Mouse (Mus musculus): ENCODE results near the gene Hprt.

Hprt gene

DNA sequence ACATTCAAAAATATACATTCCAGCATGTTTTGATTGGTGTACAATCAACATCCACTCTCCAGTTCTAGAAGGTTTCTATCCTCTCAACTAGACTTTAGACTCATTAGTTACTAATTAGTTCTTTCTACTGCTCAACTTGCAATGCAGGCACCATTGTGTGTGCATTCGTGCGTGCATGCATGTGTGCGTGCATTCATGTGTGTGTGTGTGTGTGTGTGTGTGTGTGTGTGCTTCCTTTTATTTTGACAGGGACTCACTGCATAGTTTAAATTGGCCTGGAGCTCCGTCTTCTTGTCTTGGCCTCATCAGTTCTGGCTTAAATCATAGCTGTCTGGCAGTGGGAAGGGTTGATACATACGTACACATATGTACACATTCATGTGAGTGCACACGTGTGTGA is 53.1 kb downstream of the Hprt start:
- DNase-seq (ENCODE audit: low spot score in 2 of 2): no peak

DNA sequence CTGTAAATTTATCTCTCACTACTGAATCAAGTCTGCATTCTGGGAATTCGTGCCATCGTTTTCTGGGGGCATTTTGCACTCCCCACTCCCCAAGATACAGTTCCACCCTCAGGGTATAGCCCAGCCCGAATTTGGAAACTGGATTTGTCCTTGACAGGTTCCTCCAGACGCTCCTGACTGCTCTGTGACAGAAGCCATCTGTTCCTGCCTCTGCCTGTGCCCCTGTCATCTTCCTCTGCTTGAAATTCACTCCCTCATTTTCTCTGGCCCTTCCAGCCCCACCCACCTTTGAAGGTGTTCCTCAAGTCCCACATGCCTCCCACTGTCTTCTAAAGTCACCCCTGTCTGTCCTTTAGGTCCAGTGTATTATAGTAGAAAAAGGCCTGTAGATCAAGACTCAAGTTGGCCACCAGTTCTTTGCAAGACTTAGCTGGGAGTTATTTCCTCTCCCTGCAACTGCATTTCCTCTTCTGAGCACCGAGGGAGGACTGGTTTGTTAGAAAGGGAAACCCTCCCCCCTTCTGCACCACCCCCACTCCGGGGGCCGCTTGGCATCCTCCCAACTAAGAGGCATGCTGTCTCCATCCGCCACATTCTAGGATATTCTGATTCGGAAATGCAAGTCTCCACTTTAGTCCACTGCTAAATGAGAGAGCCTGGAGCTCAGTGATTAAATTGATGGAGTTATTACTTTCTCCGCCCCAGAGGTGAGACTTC is 57.4 kb downstream of the Hprt start:
- no peak for DNase-seq (ENCODE audit: low spot score in 2 of 2)

DNA sequence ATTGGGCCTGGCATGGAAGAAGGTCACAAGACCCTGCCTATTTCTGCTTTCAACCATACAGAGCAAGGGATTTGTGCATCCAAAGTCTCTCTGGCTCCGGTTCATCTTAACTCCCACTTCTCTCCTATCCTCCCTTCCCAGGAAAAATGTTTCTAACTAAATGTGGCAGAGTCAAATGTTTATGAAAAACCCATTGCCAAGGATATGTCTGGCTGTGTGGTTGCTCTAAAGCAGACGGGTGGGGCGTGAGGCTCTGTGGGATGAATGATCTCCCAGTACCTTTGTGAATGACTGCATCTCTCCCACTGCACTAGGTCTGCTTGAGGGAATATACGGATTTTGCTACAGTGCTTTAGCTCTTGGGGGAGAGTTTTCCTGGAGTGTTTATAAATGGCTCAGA is 58.1 kb downstream of the Hprt start:
- no peak for DNase-seq (ENCODE audit: low spot score in 2 of 2)

DNA sequence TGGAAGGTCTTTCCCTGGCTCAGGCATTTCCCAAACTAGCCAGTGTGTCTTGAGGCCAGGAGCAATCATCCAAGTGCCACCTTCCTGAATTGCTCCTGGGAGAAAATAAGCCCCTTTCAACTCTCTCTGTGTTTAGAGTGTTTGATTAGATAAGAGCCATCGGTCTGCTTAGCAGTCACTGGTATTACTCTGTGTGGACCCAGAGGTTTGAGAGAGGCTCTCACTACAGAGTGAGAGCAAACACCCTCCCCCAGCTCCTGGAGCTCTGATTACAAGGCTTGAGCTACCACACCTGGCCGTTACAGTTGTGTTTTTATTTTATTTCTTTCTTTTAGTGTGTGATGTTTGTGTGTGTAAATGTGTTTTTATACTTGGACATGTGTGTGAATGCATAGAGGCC is 59.0 kb downstream of the Hprt start:
- DNase-seq (ENCODE audit: low spot score in 2 of 2): no peak

DNA sequence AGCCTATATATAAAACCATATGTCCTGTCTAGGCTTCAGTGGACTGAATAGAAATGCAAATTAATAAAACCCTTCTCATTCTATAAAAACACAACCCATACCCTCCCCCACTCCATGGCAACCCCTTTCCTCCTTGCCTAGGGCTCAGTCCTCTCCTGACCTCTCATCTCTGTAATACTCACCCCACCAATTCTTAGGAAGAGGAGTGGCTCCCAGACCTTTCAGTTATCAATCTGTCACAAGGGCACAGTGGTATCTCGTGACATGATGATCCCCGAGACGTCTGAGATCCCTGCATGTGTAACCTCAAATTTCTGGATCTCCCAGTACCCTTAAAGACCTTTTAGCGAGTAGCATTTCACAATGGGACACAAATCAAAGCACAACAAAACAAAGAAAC is 61.3 kb downstream of the Hprt start:
- DNase-seq (ENCODE audit: low spot score in 2 of 2): no peak

DNA sequence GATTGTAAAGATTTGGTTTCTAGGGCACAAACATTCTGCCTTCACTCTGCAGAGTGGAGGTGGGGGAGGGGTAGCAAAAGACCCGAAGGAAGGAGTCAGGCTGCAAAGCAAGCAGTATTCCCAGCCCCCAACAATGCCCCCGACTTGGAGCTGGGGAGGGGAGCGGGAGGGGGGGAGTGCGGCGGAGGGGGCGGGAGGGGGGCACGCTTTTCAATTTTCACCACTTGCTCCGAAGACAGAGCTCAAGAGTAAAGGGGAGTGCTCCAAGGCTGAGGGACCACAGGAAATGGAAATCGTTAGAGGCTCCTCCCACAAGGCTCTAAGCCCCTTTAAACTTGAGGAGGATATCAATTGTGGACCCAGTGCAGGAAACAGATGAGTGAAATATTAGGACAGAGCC is 62.4 kb downstream of the Hprt start:
- DNase-seq (ENCODE audit: low spot score in 2 of 2): no peak

DNA sequence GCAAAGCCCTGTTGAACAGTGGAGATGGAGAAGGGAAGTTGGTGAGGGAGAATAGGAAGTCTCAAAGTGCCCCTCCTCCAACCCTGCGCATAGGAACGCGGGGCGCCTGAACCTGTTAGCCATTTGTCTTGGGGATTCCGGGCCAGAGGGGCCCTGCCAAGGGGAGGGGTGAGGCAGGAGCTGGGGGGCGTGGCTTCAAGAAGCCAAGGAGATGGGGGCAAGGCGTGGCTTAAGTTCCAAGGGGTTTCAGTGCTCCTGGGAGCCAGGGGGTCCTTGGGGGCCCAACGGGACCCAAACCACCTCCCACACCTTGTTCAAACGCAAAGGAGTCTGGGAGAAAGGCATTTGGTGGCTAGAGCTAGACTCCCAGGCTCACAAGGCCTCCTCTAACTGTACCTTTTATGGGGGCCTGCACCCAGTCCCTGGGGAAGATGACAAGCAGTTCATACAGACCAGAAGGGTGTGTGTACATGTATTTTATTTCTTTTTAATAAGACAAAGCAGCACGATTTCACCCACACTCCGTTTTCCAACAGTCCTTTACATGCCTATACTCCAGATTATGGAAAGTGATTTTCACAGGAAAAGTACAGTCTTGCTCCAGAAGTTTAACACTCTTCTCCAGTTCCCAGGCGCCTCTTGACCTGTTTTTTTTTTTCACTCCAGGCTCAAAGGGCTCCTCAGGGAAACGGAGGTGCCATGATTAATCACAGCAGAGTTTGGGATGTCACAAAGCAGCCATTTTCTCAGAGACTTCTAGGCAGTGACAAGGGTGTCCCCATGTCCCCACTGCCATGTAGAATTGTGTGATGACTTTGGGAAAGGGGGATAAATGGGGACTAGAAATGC is 64.9 kb downstream of the Hprt start:
- no peak for DNase-seq (ENCODE audit: low spot score in 2 of 2)

DNA sequence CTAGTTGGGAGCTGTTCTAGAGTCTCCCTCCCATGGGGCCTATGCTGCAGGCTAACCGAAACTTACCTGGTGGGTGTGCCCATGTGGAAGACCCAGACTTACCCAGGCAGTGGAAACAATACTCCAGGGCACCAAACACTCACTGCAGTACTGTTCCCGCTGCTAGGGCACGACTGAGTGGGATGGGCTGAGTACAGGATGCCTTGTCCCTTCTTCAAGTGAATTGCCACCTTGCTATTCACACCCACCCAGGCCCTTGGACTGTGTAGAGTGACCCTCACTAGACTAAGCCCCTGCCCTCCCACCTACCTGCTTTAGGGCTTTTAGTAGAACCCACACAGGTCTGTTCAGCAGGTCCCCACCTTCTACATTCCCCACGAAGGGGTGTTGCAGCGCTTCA is 65.9 kb downstream of the Hprt start:
- DNase-seq (ENCODE audit: low spot score in 2 of 2): no peak

DNA sequence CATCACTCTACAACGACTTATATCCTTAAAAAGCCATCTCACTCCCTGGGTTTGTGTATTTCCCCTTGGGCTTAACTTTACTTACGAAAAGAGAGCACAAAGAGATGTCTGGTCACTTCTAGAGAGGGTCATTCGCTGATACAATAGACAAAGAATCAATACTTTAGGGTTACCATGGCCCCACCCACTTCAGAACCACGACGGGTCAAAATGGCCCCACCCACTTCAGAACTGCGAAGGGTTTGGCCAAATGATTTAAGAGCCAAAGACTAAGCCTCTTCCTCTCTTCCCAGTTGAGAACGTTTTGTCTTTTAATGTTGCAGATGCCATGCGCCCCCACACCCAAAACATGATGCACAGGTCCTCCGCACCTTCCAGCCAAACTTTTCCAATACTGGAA is 67.8 kb downstream of the Hprt start:
- DNase-seq (ENCODE audit: low spot score in 2 of 2): no peak

DNA sequence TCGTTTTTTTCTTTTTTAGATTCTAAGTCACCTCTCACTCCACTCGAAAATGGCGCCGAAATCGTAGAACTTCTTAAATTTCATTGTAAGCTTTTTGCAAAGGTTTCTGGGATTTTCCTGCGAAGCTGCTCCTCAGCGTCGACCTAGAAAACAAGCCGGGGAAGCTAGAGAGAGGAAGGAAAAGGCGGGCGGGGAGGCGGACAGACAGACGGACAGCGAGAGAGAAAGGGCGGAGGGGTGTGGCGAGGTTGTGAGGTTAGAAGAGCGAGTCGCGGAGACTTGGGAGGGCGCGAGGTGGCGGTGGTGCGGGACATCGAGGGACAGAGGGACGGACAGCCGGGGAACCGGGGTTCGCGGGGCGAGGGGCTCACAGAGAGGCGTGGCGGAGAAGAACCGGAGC is 68.7 kb downstream of the Hprt start:
- peak in 1 of 2 experiments; percentile 12 for DNase-seq (ENCODE audit: low spot score in 2 of 2)

DNA sequence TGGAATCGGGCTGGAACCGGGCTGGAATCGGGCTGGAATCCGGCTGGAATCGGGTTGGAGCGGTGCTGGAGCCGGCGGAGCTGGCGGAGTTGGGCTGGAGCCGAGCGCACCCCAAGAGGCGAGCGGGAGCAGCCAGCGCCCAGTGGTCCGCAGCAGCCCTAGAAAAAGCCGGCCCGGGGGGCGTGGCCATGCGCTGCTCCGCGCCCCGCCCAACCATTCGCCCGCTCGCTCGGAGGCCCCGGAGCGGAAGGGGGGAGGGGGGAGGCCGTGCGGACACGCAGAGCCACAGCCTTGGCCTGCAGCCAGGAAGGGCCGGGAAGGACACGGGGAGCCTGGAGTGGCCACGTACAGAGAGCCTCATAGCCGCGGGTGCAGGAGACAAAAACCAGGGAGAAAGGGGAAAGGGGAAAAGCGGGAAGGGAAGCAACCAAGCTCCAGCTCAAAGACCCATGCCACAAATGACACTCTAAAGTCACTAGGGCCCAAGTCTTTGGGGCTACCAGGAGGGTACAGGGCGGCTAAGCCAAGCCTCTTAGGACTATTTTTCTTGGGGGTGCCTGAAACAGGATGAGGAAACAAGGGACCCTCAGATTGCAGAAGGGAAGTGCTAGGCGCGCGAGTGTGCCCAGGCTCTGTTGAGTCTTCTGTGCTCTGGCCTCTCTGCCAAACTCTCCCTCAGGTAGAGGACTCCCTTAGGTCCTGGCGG is 69.3 kb downstream of the Hprt start:
- peak; percentile 32 to 70 for DNase-seq (ENCODE audit: low spot score in 2 of 2)

DNA sequence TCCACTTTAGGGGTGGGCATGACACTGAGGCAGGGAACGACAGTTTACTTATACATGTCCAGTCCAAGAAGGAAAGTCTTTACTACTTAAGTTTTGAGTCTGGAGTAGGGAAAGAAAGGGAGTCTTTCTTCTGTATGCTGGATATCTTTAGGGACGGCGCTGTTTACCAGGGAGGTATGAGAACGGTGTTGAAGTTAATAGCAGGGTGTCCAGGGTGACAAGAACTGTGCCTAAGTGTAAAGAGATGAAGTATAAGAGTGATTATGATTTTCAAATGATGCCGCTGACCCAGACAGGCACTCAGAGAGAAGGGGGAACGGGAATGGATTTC is 69.8 kb downstream of the Hprt start:
- no peak for DNase-seq (ENCODE audit: low spot score in 2 of 2)

DNA sequence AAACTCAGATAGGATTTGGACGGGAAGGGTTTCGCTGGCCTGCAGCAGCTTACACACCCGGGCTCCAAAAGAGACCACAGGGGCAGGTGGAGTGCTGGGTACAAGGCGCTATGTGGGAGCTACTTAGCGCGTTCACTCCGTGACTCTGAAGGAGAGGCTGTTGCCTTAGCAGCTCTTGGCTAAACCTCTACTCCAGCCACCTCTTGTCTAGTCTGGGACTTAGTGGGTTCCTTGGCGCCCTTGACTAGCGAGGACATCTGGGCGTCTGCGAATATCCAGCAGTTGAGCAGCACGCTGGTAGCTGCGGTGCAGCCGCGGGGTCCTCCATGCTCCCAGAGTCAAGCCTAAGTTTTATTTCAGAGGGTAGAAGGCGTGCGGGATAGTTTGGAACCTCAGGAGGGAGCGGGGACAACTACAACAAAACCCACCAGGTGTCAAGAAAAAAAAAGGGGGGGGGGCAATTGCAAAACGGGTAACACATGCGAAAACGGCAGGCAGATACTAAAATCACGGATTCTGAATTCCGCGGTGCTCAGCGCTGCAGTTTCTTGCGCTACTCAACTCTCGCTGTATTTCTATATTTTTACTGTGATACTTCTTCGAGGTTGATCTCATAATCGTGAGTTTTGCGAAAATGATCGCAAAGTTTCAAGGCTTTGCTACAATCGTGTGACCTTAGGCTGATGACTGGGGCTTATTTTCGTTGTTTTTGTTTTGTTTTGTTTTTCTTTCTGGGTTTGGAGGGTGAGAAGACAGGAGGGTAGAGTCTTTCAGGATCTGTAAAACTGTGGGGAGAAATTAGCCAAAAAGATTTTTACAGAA is 70.7 kb downstream of the Hprt start:
- DNase-seq (ENCODE audit: low spot score in 2 of 2): no peak

DNA sequence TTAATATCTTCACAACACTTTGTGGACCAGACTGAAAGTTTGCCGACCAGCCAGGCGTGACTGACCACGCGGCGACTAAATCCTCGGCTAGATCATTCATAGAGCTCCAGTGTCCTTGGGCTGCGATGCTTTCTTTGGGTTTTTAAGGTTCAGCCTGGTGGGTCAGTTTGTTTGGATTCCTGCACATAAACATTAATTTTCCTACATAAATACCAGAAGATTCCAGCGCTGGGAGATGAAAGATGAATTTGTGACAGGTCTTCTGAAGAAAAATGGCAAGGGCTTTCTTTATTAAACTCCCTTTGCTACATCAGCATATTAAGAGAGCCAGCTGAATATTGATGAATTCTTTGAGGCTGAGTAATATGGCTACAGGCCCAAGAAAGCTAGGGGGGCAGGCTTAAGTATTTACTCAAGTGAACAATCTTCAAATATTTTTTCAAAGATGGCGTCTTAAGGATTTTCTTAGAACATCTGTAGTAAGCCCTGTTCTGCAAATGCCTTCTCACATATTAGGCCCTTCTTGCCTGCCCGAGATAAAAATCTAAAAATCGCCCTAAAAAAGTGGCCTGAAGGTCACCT is 71.6 kb downstream of the Hprt start:
- no peak for DNase-seq (ENCODE audit: low spot score in 2 of 2)

DNA sequence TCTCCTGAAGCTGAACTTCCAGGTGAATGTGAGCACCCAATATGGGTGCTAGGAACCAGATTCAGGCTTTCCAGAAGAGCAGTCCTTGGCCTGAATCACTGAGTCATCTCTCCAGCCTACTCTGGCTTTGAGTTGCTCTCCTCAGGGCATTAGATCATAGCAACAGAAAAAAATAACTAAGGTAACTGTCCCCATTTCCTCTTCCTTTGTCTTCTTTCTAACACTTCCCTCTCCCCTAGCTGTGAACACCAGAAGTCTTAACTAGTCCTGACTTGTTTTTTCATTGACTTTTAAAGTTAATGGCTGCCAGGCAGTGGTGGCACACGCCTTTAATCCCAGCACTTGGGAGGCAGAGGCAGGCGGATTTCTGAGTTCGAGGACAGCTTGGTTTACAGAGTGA is 76.5 kb downstream of the Hprt start:
- DNase-seq (ENCODE audit: low spot score in 2 of 2): no peak
